Mouse (Mus musculus) thymus, postnatal 0 days (tissue): Measurements from ENCODE around the gene Hdlbp. TPM values are rescaled to one million over a fixed set of nuclear protein-coding genes. Genes with fewer than 3 reads are reported as not detected.
"Not testable (repeated sequence)": the region's sequence is repeated elsewhere in the genome, so short reads cannot be mapped to it uniquely, and the experiment has no call there.

Experiments
- DNase-seq: peaks from one replicate; pipeline ENCODE4 v3.0.0-alpha.2; 2015; ENCODE audit warnings: low spot score
- polyA plus RNA-seq: library from polyadenylated mRNA; unstranded; fragments of >200 nt; fragmentation: Nextera tagmentation; extraction: Ambion mirVana; gene quantifications from 2 replicates; pipeline ENCODE4 v1.2.1, GENCODE M21; 2015

The Hdlbp gene
- polyA plus RNA-seq, result 87.6 and 87.8 TPM in 2 replicates

- DNase-seq, result peak; percentile 100
Observed at GRCm38 (mm10) chr1:93478586-93479475, at the start of gene Hdlbp. Hdlbp (minus strand) TSS chr1:93478815.

- no peak for DNase-seq
Observed at GRCm38 (mm10) chr1:93522325-93522724, 43.7 kb upstream of the Hdlbp start.

GRCm38 (mm10) chr1:93521491-93521890 lies 42.9 kb upstream of the Hdlbp start:
- no peak for DNase-seq

GRCm38 (mm10) chr1:93513221-93513620 lies 34.6 kb upstream of the Hdlbp start:
- DNase-seq, result no peak

GRCm38 (mm10) chr1:93512351-93512690 lies 33.7 kb upstream of the Hdlbp start:
- DNase-seq, result peak; percentile 6

GRCm38 (mm10) chr1:93511585-93512350 lies 33.2 kb upstream of the Hdlbp start, which contains the start of gene Farp2:
Farp2 (plus strand) TSS chr1:93512079.
- DNase-seq, result peak; percentile 95

GRCm38 (mm10) chr1:93508576-93508975 lies 30.0 kb upstream of the Hdlbp start:
- DNase-seq, result not testable (repeated sequence)

GRCm38 (mm10) chr1:93506944-93507676 lies 28.5 kb upstream of the Hdlbp start:
- peak; percentile 68 for DNase-seq

GRCm38 (mm10) chr1:93495312-93495711 lies 16.7 kb upstream of the Hdlbp start:
- DNase-seq, result no peak

- not testable (repeated sequence) for DNase-seq
Observed at GRCm38 (mm10) chr1:93486302-93486701, 7.7 kb upstream of the Hdlbp start.

GRCm38 (mm10) chr1:93479476-93480083 lies 965 bp upstream of the Hdlbp start:
- no peak for DNase-seq

- peak; percentile 98 for DNase-seq
Observed at GRCm38 (mm10) chr1:93477758-93478585, 643 bp downstream of the Hdlbp start.

GRCm38 (mm10) chr1:93475694-93476093 lies 2.9 kb downstream of the Hdlbp start:
- no peak for DNase-seq

GRCm38 (mm10) chr1:93468626-93469025 lies 10.0 kb downstream of the Hdlbp start:
- DNase-seq, result no peak

- DNase-seq, result peak; percentile 78
Observed at GRCm38 (mm10) chr1:93465746-93466145, 12.9 kb downstream of the Hdlbp start.

- DNase-seq, result no peak
Observed at GRCm38 (mm10) chr1:93465066-93465465, 13.5 kb downstream of the Hdlbp start.

GRCm38 (mm10) chr1:93459101-93459500 lies 19.5 kb downstream of the Hdlbp start:
- no peak for DNase-seq

GRCm38 (mm10) chr1:93458357-93458756 lies 20.3 kb downstream of the Hdlbp start:
- DNase-seq, result no peak

GRCm38 (mm10) chr1:93453721-93454255 lies 24.8 kb downstream of the Hdlbp start:
- DNase-seq, result no peak

- not testable (repeated sequence) for DNase-seq
Observed at GRCm38 (mm10) chr1:93450118-93450517, 28.5 kb downstream of the Hdlbp start.
